ENCODE assay signal across 8 mouse cellular contexts in genomic region chr13:67729441-67729840, GRCm38 (mm10). TPM values are rescaled to one million over a fixed set of nuclear protein-coding genes. Genes with fewer than 3 reads are reported as not detected.
DNase-seq lines count a peak whose midpoint lies in the region; ATAC-seq lines count a peak whose summit lies in the region.
"Not testable (repeated sequence)": the region's sequence is repeated elsewhere in the genome, so short reads cannot be mapped to it uniquely, and the experiment has no call there.

No protein-coding gene starts in this region.

- H3K4me3 ChIP-seq in embryonic facial prominence, embryonic 12.5 days: peak overlapping the region; percentile 54
- H3K4me3 ChIP-seq in heart, embryonic 14.5 days (ENCODE audit: control insufficient read depth in 1 of 2, insufficient read depth in 1 of 2, low read depth in 1 of 2, low read length in 2 of 2): peak overlapping the region; percentile 61 to 77
- H3K4me3 ChIP-seq in limb, embryonic 12.5 days (replicated peaks): peak overlapping the region; percentile 62

- not testable (repeated sequence) for H3K9me3 ChIP-seq in embryonic facial prominence, embryonic 12.5 days; heart, embryonic 14.5 days (ENCODE audit: control insufficient read depth, low read length)
- H3K9me3 ChIP-seq in limb, embryonic 12.5 days: peaks cover 15% of the 10 kb centered on the region

- 39% methylated on average over 4 of the region's 4 CpGs for WGBS in embryonic facial prominence, embryonic 12.5 days
- 45% methylated on average over 4 of the region's 4 CpGs for WGBS in heart, embryonic 14.5 days
- WGBS in limb, embryonic 12.5 days: 46% methylated on average over 4 of the region's 4 CpGs

- not testable (repeated sequence) for H3K27me3 ChIP-seq in embryonic facial prominence, embryonic 12.5 days; heart, embryonic 14.5 days (ENCODE audit: control insufficient read depth, insufficient read depth, low read length); limb, embryonic 12.5 days

- H3K4me2 ChIP-seq in embryonic facial prominence, embryonic 12.5 days (replicated peaks): peak overlapping the region; percentile 45
- peak overlapping the region; percentile 73 for H3K4me2 ChIP-seq in heart, embryonic 14.5 days (ENCODE audit: low read length)
- peak overlapping the region; percentile 62 for H3K4me2 ChIP-seq in limb, embryonic 12.5 days

- not testable (repeated sequence) for H3K4me1 ChIP-seq in embryonic facial prominence, embryonic 12.5 days; heart, embryonic 14.5 days (ENCODE audit: control insufficient read depth in 2 of 2, insufficient read depth in 2 of 2, low read length in 2 of 2); limb, embryonic 12.5 days (replicated peaks)

- H3K36me3 ChIP-seq in embryonic facial prominence, embryonic 12.5 days; heart, embryonic 14.5 days (ENCODE audit: control insufficient read depth, insufficient read depth, low read length); limb, embryonic 12.5 days: not testable (repeated sequence)

- peak; percentile 86 for ATAC-seq in embryonic facial prominence, embryonic 12.5 days (ENCODE audit: insufficient number of reproducible peaks, insufficient read depth, low FRiP score, low TSS enrichment)
- ATAC-seq in heart, embryonic 14.5 days (ENCODE audit: insufficient number of reproducible peaks, insufficient read depth, low FRiP score, low read depth): 0 out of 2 replicates have a peak, but pooled peaks have one; percentile 51
- not testable (repeated sequence) for ATAC-seq in limb, embryonic 12.5 days (ENCODE audit: insufficient number of reproducible peaks, insufficient read depth, low FRiP score, low TSS enrichment, low read depth)
- peak; percentile 56 for ATAC-seq in megakaryocyte, adult 5-6 weeks (ENCODE audit: poor library complexity, severe bottlenecking)

- not testable (repeated sequence) for H3K27ac ChIP-seq in embryonic facial prominence, embryonic 12.5 days; heart, embryonic 14.5 days (replicated peaks in 1 of 2; ENCODE audit: control insufficient read depth in 1 of 2, insufficient read depth in 1 of 2, low read depth in 2 of 2, low read length in 2 of 2); limb, embryonic 12.5 days

- not testable (repeated sequence) for H3K9ac ChIP-seq in embryonic facial prominence, embryonic 12.5 days
- peak overlapping the region; percentile 79 for H3K9ac ChIP-seq in heart, embryonic 14.5 days (ENCODE audit: low read length)
- 0 out of 2 replicates have a peak overlapping the region, but pooled peaks have one; percentile 76 for H3K9ac ChIP-seq in limb, embryonic 12.5 days (replicated peaks)

- peak; percentile 41 to 76 for DNase-seq in adrenal gland, adult (ENCODE audit: inconsistent age in 2 of 2, low spot score in 1 of 2)
- DNase-seq in kidney, adult 8-10 months: peak; percentile 38 to 50
- peak; percentile 57 for DNase-seq in right cerebral cortex, adult 18-20 months
- peak; percentile 21 to 26 for DNase-seq in urinary bladder, postnatal 36 days (ENCODE audit: low spot score in 2 of 2)

RNA-seq across cellular contexts. Expression of gene Zfp65, which starts 0.5 kb away (rescaled TPM):
- 8.4 and 10.5 TPM in 2 replicates for polyA plus RNA-seq in embryonic facial prominence, embryonic 12.5 days (2016; fragmentation: Nextera tagmentation; extraction: Ambion mirVana)
- 2.1 and 2.4 TPM in 2 replicates for polyA plus RNA-seq in heart, embryonic 14.5 days (2014; fragmentation: Nextera tagmentation; extraction: Ambion mirVana)
- polyA plus RNA-seq in limb, embryonic 12.5 days (2016; fragmentation: Nextera tagmentation; extraction: Ambion mirVana): 8.4 and 9.3 TPM in 2 replicates
- total RNA-seq in megakaryocyte, adult 5-6 weeks (2015): 11.0 and 17.1 TPM in 2 replicates
- 14.0 and 15.9 TPM in 2 replicates for total RNA-seq in megakaryocyte, adult 5-6 weeks (2017)

RNA-seq across cellular contexts. Expression of gene Zfp85, which starts 25.6 kb away (rescaled TPM):
- polyA plus RNA-seq in embryonic facial prominence, embryonic 12.5 days (2016; fragmentation: Nextera tagmentation; extraction: Ambion mirVana): 7.5 and 7.7 TPM in 2 replicates
- 3.8 and 4.3 TPM in 2 replicates for polyA plus RNA-seq in heart, embryonic 14.5 days (2014; fragmentation: Nextera tagmentation; extraction: Ambion mirVana)
- 5.4 and 7.3 TPM in 2 replicates for polyA plus RNA-seq in limb, embryonic 12.5 days (2016; fragmentation: Nextera tagmentation; extraction: Ambion mirVana)
- total RNA-seq in megakaryocyte, adult 5-6 weeks (2015): 6.2 and 8.7 TPM in 2 replicates
- 5.9 and 6.4 TPM in 2 replicates for total RNA-seq in megakaryocyte, adult 5-6 weeks (2017)

RNA-seq across cellular contexts. Expression of gene Zfp738, which starts 42.6 kb away (rescaled TPM):
- 14.8 and 14.9 TPM in 2 replicates for polyA plus RNA-seq in embryonic facial prominence, embryonic 12.5 days (2016; fragmentation: Nextera tagmentation; extraction: Ambion mirVana)
- polyA plus RNA-seq in heart, embryonic 14.5 days (2014; fragmentation: Nextera tagmentation; extraction: Ambion mirVana): 7.9 and 9.1 TPM in 2 replicates
- 15.1 and 15.8 TPM in 2 replicates for polyA plus RNA-seq in limb, embryonic 12.5 days (2016; fragmentation: Nextera tagmentation; extraction: Ambion mirVana)
- total RNA-seq in megakaryocyte, adult 5-6 weeks (2015): 16.1 and 19.4 TPM in 2 replicates
- total RNA-seq in megakaryocyte, adult 5-6 weeks (2017): 16.7 and 24.6 TPM in 2 replicates

RNA-seq across cellular contexts. Expression of gene Zfp493, which starts 50.1 kb away (rescaled TPM):
- polyA plus RNA-seq in embryonic facial prominence, embryonic 12.5 days (2016; fragmentation: Nextera tagmentation; extraction: Ambion mirVana): 3.3 and 3.8 TPM in 2 replicates
- polyA plus RNA-seq in heart, embryonic 14.5 days (2014; fragmentation: Nextera tagmentation; extraction: Ambion mirVana): 1.3 and 1.5 TPM in 2 replicates
- 2.4 and 3.0 TPM in 2 replicates for polyA plus RNA-seq in limb, embryonic 12.5 days (2016; fragmentation: Nextera tagmentation; extraction: Ambion mirVana)
- total RNA-seq in megakaryocyte, adult 5-6 weeks (2015): 1.6 and 2.1 TPM in 2 replicates
- 0.12 and 0.95 TPM in 2 replicates for total RNA-seq in megakaryocyte, adult 5-6 weeks (2017)
